11 mouse cellular contexts compared by ENCODE assay signal in genomic region chr10:121238551-121238950, GRCm38 (mm10).
"Had no signal": no experiment of that assay in that cellular context is flagged by ENCODE, and none has a peak within 500 bp of the region (broad histone marks: within the 10 kb centered on the region; RNA-seq: fewer than 3 reads in every experiment).

No protein-coding gene starts in this region.

- H3K9me3 ChIP-seq: neural tube, embryonic 13.5 days had no signal

- H3K27me3 ChIP-seq: limb, embryonic 13.5 days; neural tube, embryonic 13.5 days had no signal

- H3K36me3 ChIP-seq: limb, embryonic 13.5 days; neural tube, embryonic 13.5 days had no signal

- H3K4me2 ChIP-seq: limb, embryonic 13.5 days; neural tube, embryonic 13.5 days had no signal

- H3K27ac ChIP-seq: kidney, postnatal 0 days; limb, embryonic 13.5 days; liver, embryonic 14.5 days; neural tube, embryonic 13.5 days; stomach, postnatal 0 days had no signal

- H3K9ac ChIP-seq: limb, embryonic 13.5 days; liver, embryonic 14.5 days; neural tube, embryonic 13.5 days had no signal

- DNase-seq: kidney, adult 9 months; kidney, postnatal 36 days; lung, adult 18-20 months; right cerebral cortex, adult 18-20 months; right cerebral cortex, postnatal 25 days; thymus, postnatal 4 days had no signal

- H3K4me3 ChIP-seq: limb, embryonic 13.5 days; neural tube, embryonic 13.5 days had no signal
